Mouse (Mus musculus) mature B cell (primary cell): Measurements from ENCODE around the gene H2-Ab1.
"Not testable (repeated sequence)": the region's sequence is repeated elsewhere in the genome, so short reads cannot be mapped to it uniquely, and the experiment has no call there.

Experiments
- in situ Hi-C: fragments of 300-500 bp; cut with MboI; formaldehyde crosslinking; loops from 2 replicates; pipeline ENCODE4 v1.14.3; 2019

H2-Ab1 gene

DNA sequence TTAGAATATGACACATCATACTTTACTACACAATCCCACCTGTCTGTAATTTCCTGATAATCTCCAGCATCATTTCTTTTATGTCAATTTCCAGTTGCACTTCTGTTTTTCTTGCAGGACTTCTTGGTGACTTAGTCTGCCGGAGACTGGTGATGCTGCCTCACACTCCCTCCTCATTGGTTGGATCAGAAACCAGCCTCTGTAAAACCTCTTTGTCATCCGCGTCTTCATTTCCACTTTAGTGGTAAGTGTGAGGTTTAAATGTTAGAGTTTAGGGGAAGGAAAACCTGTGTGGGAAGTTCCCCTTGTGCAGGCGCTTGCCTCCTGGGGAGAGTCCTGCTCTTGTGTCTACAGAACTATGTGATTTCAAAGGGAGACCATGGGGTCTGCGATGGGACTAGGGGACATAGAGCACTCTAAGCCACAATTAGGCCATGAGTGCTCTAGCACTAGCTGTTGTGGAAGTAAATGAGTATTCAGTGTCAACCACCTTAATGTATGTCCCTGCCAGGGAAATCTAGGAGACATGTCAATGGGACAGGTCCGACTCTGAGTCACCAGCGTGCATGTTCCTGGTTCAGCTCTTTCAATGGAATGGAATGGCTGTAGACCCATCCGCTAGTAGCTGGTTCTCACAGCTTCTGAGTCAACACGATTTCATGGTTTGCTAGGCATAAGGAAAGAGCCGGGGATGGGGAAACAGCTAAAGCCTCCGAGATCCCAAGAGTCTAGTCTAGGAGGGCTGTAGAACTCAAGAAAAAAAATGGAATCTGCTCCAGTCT is at the start of gene H2-Ab1:
H2-Ab1 (plus strand) TSS at position 96 of the 782 bp plus-strand sequence.
- in situ Hi-C loops, result no loop called here

- in situ Hi-C loops, result no loop called here
These were observed 49.6 kb upstream of the H2-Ab1 start for GRCm38 (mm10) chr17:34207866-34208265.

DNA sequence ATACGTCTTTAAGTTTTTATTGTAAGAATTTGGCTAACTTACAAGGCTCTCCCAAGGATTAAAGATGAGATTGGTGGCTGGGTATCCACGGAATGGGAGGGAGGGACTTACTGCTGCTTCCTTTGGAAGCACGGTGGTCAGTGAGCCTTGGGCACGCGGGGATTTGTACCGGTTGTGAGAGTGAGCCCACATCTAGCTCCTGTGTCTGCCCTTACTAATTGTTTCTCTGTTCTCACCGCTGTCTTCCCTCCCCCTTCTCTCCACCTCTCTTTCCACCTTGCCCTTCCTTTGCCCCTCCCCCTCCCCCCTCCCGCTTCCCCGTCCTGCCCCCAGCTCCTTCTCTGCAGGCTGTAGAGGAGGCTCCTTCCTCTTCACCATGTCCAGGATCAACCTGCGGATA is 49.1 kb upstream of the H2-Ab1 start:
- in situ Hi-C loops, result no loop called here

DNA sequence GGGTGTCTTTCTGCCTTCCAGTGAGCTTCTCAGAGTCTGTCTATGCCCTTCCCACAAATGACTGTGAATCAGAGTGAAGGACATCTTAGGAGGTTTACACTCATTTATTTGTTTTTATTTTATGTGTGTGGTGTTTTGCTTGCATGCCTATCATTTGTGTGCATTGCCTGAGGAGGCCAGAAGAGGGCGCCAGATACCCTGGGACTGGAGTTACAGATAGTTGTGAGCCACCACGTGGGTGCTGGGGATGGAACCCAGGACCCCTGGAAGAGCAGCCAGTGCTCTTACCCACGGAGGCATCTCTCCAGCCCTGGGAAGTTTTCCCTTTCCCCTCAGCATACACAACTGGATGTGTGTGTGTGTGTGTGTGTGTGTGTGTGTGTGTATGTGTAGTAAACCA is 47.8 kb upstream of the H2-Ab1 start:
- in situ Hi-C loops, result loop anchor here (5.0 kb wide), 1 partner anchor 32 kb away; no protein-coding TSS in a partner anchor

DNA sequence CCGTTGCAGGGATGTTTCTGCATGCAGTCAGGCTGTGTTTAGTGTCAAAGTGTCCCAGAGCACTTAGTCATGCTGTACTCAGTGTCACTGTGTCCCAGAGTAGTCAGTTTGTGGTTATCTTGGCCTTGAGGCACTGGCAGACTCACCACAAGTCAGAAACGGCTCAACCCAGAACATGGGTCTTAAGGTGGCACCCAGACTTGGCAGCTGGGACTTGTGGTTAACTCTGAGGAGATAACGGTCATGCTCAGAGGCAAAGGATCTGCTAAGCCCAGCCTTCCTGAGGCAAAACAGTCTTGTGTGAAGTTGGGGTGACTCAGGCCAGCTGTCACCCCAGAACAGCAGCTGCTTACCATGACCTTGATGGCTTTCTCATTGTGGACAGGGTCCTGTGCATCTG is 46.9 kb upstream of the H2-Ab1 start:
- in situ Hi-C loops, result loop anchor here (5.0 kb wide), 1 partner anchor 33 kb away; no protein-coding TSS in a partner anchor

- in situ Hi-C loops, result loop anchor here (5.0 kb wide), 1 partner anchor 35 kb away; no protein-coding TSS in a partner anchor
These were observed 45.6 kb upstream of the H2-Ab1 start for GRCm38 (mm10) chr17:34211746-34212365.

- in situ Hi-C loops, result loop anchor here (5.0 kb wide), 1 partner anchor 37 kb away; no protein-coding TSS in a partner anchor
These were observed 43.6 kb upstream of the H2-Ab1 start for GRCm38 (mm10) chr17:34213936-34214335.

DNA sequence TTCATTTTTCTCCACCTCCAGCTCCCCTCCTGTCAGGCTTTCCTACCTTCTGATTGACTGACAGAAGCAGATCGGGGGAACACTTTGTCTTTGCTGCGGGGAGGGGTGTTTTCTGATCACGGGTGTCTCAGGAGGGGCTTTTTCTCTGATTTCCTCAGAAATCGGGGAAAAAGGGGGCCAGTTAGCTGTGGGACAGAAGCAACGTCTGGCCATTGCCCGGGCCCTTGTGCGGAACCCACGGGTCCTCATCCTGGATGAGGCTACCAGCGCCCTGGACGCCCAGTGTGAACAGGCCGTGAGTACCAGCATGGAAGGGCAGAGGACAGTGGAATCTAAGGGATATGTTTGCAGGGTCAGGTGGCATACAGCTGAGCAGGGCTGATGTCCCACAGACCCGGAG is 42.3 kb upstream of the H2-Ab1 start:
- in situ Hi-C loops, result no loop called here

DNA sequence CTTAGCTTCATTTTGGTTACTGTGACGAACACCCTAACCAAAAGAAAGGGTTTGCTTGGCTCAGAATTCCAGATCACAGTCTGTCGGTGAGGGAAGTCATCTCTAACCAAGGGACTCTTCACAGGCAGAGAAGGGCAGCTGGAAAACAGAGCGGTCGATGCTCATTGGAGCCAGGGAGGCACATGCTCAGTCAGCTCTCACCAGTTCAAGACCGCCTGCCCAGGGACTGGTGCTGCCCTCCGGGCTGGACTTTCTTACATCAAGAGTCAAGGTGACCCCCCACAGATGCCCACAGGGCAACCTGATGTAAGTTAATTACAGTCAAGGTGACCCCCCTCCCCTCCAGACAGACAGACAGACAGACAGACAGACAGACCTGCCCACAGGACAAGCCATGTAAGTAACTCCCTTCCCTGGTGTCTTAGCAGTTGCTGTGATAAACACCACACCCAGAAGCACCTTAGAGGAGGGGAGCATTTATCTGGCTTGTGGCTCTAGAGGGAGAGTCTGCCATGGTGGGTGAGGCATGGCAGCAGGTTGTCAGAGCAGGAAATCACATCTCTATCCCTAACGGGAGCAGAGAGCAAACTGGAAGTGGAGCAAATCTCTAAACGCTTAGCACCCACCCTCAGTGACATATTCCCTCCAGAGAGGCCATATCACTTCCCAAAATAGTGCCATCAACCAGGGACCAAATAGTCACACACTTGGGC is 40.1 kb upstream of the H2-Ab1 start:
- in situ Hi-C loops, result no loop called here

GRCm38 (mm10) chr17:34217986-34218385 is 39.5 kb upstream of the H2-Ab1 start:
- in situ Hi-C loops, result no loop called here

DNA sequence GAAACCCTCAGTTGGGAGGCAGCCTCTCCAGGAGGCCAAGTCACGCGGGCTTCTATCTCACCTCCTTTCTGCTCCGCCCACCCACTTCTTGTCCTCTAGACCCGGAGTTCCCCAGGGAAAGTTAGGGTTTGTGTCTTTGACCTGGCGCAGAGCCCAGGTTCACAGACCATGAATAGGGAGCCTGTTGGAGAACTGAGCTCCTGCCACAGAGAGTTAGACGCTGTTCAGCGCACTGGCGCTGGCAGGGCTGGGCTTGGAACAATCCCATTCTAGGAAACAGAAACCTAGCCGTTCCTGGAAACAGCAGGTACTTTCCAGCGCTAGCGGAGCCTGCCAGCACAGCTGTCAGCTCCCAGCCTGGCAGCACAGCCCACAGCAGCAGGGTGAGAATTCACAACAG is 38.8 kb upstream of the H2-Ab1 start:
- in situ Hi-C loops, result no loop called here

GRCm38 (mm10) chr17:34219096-34219495 is 38.4 kb upstream of the H2-Ab1 start:
- in situ Hi-C loops, result not testable (repeated sequence)

DNA sequence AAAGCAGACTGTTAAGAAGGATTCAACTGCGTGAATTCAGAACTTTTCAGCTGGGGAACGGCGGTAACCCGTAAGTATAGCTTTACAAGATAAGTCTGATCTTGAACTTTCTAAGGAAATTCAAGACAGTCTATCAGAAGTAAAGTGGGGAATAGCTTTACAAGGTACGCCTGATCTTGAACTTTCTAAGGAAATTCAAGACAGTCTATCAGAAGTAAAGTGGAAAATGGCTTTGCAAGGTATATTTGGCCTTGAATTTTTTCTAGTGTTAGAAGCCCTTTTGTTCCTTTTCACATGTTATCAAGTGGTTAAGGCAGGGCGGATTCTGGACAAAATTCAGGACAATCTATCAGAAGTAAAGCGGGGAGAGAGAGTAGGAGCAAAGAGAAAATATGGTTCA is 37.7 kb upstream of the H2-Ab1 start:
- in situ Hi-C loops, result not testable (repeated sequence)

GRCm38 (mm10) chr17:34220401-34220800 is 37.1 kb upstream of the H2-Ab1 start:
- in situ Hi-C loops, result not testable (repeated sequence)

DNA sequence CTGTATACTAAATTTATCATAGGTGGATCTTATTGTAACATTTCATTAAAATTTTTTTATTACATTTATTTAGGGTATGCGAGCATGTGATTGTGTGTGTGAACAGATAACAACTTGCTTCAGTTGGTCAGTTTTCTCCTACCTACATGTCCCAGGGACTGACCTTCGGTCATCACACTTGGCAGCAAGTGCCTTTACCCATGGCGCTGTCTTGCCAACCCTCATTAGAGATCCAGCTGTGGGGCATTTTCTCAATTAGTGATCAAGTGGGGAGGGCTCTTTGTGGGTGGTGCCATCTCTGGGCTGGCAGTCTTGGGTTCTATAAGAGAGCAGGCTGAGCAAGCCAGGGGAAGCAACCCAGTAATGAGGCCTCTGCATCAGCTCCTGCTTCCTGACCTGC is 32.7 kb upstream of the H2-Ab1 start:
- in situ Hi-C loops, result no loop called here

DNA sequence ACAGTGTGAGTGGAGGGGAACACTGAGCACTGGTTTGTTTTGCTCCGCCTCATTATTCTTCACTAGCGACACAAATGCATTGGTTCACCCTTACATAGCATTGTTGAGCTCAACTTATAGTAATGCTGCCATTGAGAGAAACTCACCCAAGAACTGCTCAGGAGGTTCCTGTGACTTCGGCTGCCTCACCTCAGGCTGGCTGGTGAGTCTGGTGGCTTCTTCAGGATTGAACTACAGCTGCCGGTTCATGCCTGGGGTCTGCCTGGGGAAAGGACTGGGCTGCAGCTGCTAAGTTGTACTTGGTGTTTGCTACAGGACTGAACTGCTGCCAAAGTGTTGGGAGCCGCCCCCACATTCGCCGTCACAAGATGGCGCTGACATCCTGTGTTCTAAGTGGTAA is 32.1 kb upstream of the H2-Ab1 start:
- in situ Hi-C loops, result no loop called here

DNA sequence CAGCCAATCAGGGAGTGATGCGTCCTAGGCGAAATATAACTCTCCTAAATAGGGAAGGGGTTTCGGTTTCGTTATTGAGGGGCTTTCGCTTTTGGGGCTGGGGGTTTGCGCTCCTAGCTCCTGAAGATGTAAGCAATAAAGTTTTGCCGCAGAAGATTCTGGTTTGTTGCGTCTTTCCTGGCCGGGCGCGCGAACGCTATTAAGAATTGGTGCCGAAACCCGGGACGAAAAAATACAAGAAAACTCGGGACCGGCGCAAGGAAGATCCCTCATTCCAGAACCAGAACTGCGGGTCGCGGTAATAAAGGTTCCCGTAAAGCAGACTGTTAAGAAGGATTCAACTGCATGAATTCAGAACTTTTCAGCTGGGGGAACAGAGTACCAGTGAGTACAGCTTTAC is 31.6 kb upstream of the H2-Ab1 start:
- in situ Hi-C loops, result not testable (repeated sequence)

GRCm38 (mm10) chr17:34230971-34231370 is 26.5 kb upstream of the H2-Ab1 start:
- in situ Hi-C loops, result loop anchor here (10.0 kb wide), 1 partner anchor 156 kb away; no protein-coding TSS in a partner anchor

DNA sequence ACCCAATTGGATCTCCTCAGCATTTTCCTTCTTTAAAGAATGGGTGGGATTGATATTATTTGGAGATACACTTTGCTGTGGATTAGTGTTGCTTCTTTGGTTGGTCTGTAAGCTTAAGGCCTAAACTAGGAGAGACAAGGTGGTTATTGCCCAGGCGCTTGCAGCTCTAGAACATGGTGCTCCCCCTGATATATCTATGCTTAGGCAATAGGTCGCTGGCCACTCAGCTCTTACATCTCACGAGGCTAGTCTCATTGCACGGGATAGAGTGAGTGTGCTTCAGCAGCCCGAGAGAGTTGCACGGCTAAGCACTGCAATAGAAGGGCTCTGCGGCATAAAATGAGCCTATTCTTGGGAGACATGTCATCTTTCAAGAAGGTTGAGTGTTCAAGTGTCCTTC is 25.5 kb upstream of the H2-Ab1 start:
- in situ Hi-C loops, result loop anchor here (10.0 kb wide), 1 partner anchor 157 kb away; no protein-coding TSS in a partner anchor

GRCm38 (mm10) chr17:34234926-34235325 is 22.6 kb upstream of the H2-Ab1 start:
- in situ Hi-C loops, result loop anchor here (10.0 kb wide), 1 partner anchor 160 kb away; no protein-coding TSS in a partner anchor

DNA sequence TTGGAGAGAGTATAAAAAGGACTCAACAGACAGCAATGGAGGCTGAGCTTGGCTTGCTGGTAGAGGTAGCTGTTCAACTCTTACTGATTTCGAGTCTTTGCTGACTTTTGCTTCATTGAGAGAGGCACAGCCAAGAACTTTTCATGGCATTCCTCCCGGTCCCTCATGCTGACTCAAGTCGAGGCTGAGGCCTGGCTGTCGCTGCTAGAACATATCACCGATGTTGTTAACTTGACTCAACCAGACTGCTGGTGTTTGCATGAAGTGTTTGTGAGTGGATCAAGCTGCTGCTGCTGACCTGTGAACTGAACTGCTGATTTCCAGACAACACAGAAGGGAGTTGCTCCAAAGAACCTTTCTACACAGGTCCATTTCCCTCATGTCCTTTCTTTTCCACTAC is 20.8 kb upstream of the H2-Ab1 start:
- in situ Hi-C loops, result loop anchor here (10.0 kb wide), 1 partner anchor 162 kb away; no protein-coding TSS in a partner anchor

DNA sequence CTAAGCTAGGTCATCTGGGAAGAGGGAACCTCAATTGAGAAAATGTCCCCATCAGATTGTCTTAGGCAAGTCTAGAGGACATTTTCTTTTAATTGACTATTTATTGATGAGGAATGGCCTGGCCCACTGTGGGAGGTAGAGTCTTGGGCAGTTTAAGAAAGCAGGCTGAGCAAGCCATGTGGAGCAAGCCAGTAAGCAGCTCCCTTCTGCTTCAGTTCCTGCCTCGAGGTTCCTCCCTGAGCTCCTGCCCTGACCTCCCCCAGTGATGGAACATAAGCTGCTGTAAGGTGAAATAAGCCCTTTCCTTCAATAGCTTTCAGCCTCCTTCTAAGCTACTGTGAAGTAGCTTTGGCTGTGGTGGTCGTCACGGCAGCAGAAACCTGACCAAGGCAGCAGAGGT is 19.7 kb upstream of the H2-Ab1 start:
- in situ Hi-C loops, result loop anchor here (10.0 kb wide), 1 partner anchor 163 kb away; no protein-coding TSS in a partner anchor
